8 mouse cellular contexts compared by ENCODE assay signal in genomic region chr11:54859322-54860165, GRCm38 (mm10). TPM values are rescaled to one million over a fixed set of nuclear protein-coding genes. Genes with fewer than 3 reads are reported as not detected.
DNase-seq lines count a peak whose midpoint lies in the region; ATAC-seq and TF ChIP-seq lines count a peak whose summit lies in the region.

No protein-coding gene starts in this region.

- peak overlapping the region; percentile 76 for H3K4me3 ChIP-seq in kidney, adult 2 months (ENCODE audit: insufficient read depth, low read depth, low read length)
- peak overlapping the region; percentile 85 for H3K4me3 ChIP-seq in forebrain, embryonic 16.5 days (replicated peaks; ENCODE audit: low read length)
- peak overlapping the region; percentile 67 for H3K4me3 ChIP-seq in liver, embryonic 11.5 days (ENCODE audit: low read depth, low read length)
- H3K4me3 ChIP-seq in stomach, embryonic 15.5 days (replicated peaks): peak overlapping the region; percentile 79

- no peak for ATAC-seq in forebrain, embryonic 16.5 days
- ATAC-seq in liver, embryonic 11.5 days (replicated peaks; ENCODE audit: low FRiP score): no peak
- no peak for ATAC-seq in stomach, embryonic 15.5 days (ENCODE audit: insufficient read depth, low FRiP score, low read depth)

- H3K4me1 ChIP-seq in kidney, adult 2 months (ENCODE audit: control insufficient read depth, insufficient read depth, low read length): no peaks in the 10 kb centered on the region
- H3K4me1 ChIP-seq in forebrain, embryonic 16.5 days (replicated peaks; ENCODE audit: control insufficient read depth, insufficient read depth, low read length): peaks cover 11% of the 10 kb centered on the region
- peaks cover 9% of the 10 kb centered on the region; the same call in 1 of the 2 replicates for H3K4me1 ChIP-seq in liver, embryonic 11.5 days (replicated peaks; ENCODE audit: control insufficient read depth, insufficient read depth, low read length)
- H3K4me1 ChIP-seq in stomach, embryonic 15.5 days: peaks cover 4% of the 10 kb centered on the region; the same call in 1 of the 2 replicates

- H3K27me3 ChIP-seq in kidney, adult 2 months (replicated peaks; ENCODE audit: control insufficient read depth, insufficient read depth, low read length): no peaks in the 10 kb centered on the region
- no peaks in the 10 kb centered on the region for H3K27me3 ChIP-seq in forebrain, embryonic 16.5 days (replicated peaks; ENCODE audit: control insufficient read depth, insufficient read depth, low read length)
- no peaks in the 10 kb centered on the region for H3K27me3 ChIP-seq in liver, embryonic 11.5 days (replicated peaks; ENCODE audit: control insufficient read depth, insufficient read depth, low read length)
- H3K27me3 ChIP-seq in stomach, embryonic 15.5 days (replicated peaks): no peaks in the 10 kb centered on the region

- TF ChIP-seq CTCF in kidney, adult 2 months (conservative IDR thresholded peaks at IDR 0.05; ENCODE audit: insufficient read depth, insufficient read length, low read depth, low read length): peak; percentile 53

- TF ChIP-seq POLR2A in kidney, adult 2 months (IDR thresholded peaks at IDR 0.05; ENCODE audit: low read depth, low read length): no peak

- H3K9me3 ChIP-seq in forebrain, embryonic 16.5 days (ENCODE audit: control insufficient read depth, low read length): no peaks in the 10 kb centered on the region
- no peaks in the 10 kb centered on the region for H3K9me3 ChIP-seq in liver, embryonic 11.5 days (ENCODE audit: control insufficient read depth, low read length)
- H3K9me3 ChIP-seq in stomach, embryonic 15.5 days: no peaks in the 10 kb centered on the region

- H3K27ac ChIP-seq in kidney, adult 2 months (ENCODE audit: insufficient read depth, low read depth, low read length): no peak overlapping the region
- H3K27ac ChIP-seq in forebrain, embryonic 16.5 days (ENCODE audit: low read length): peak overlapping the region; percentile 75
- H3K27ac ChIP-seq in liver, embryonic 11.5 days (ENCODE audit: low read depth, low read length): peak overlapping the region; percentile 44; the same call in 1 of the 2 replicates
- H3K27ac ChIP-seq in stomach, embryonic 15.5 days: peak overlapping the region; percentile 54; the same call in 1 of the 2 replicates

- H3K9ac ChIP-seq in forebrain, embryonic 16.5 days (replicated peaks; ENCODE audit: low read depth, low read length): peak overlapping the region; percentile 77; the same call in 1 of the 2 replicates
- peak overlapping the region; percentile 69 for H3K9ac ChIP-seq in liver, embryonic 11.5 days (ENCODE audit: low read depth, low read length)
- peak overlapping the region; percentile 58; the same call in 1 of the 2 replicates for H3K9ac ChIP-seq in stomach, embryonic 15.5 days

- H3K36me3 ChIP-seq in kidney, adult 2 months (ENCODE audit: control insufficient read depth, insufficient read depth, low read length): no peaks in the 10 kb centered on the region
- H3K36me3 ChIP-seq in forebrain, embryonic 16.5 days (ENCODE audit: control insufficient read depth, insufficient read depth): no peaks in the 10 kb centered on the region
- no peaks in the 10 kb centered on the region for H3K36me3 ChIP-seq in liver, embryonic 11.5 days (ENCODE audit: control insufficient read depth, insufficient read depth, low read length)
- no peaks in the 10 kb centered on the region for H3K36me3 ChIP-seq in stomach, embryonic 15.5 days

- peak overlapping the region; percentile 60 for H3K4me2 ChIP-seq in forebrain, embryonic 16.5 days (ENCODE audit: low read length)
- H3K4me2 ChIP-seq in liver, embryonic 11.5 days: peak overlapping the region; percentile 73
- peak overlapping the region; percentile 75 for H3K4me2 ChIP-seq in stomach, embryonic 15.5 days

- 15% methylated on average over 11 of the region's 11 CpGs for WGBS in kidney, adult 2 months
- WGBS in forebrain, embryonic 16.5 days: 21% methylated on average over 11 of the region's 11 CpGs
- 31% methylated on average over 11 of the region's 11 CpGs for WGBS in liver, embryonic 11.5 days
- WGBS in stomach, embryonic 15.5 days: 23% methylated on average over 11 of the region's 11 CpGs

- DNase-seq in kidney, adult 2 months: peak; percentile 48
- DNase-seq in kidney, postnatal 14 days: no peak
- peak; percentile 77 for DNase-seq in NIH3T3 (ENCODE audit: low read depth)
- no peak for DNase-seq in liver, embryonic 11.5 days (ENCODE audit: low spot score)
- no peak for DNase-seq in left cerebral cortex, adult 8-10 months (ENCODE audit: low spot score in 2 of 2)
- DNase-seq in cerebellum, postnatal 25 days: no peak

RNA-seq across cellular contexts. Expression of gene Lyrm7, which starts 1.2 kb away (rescaled TPM):
- 1.4 and 3.9 TPM in 2 replicates for polyA plus RNA-seq in kidney, adult 2 months (2012; rRNA removed)
- 14.2 and 17.6 TPM in 2 replicates for polyA plus RNA-seq in forebrain, embryonic 16.5 days (2015; fragmentation: Nextera tagmentation; extraction: Ambion mirVana)
- polyA plus RNA-seq in liver, embryonic 11.5 days (2014; fragmentation: Nextera tagmentation; extraction: Ambion mirVana): 9.4 and 11.3 TPM in 2 replicates
- 7.5 and 11.6 TPM in 2 replicates for polyA plus RNA-seq in stomach, embryonic 15.5 days (2015; fragmentation: Nextera tagmentation; extraction: Ambion mirVana)
- 10 to 100 TPM; 23.4 to 37.9 (median 27.9) TPM for total RNA-seq in left cerebral cortex, adult 8-10 months (2022)

RNA-seq across cellular contexts. Expression of gene Hint1, which starts 6.6 kb away (rescaled TPM):
- 1,115 and 1,173 TPM in 2 replicates for polyA plus RNA-seq in kidney, adult 2 months (2012; rRNA removed)
- 685 and 697 TPM in 2 replicates for polyA plus RNA-seq in forebrain, embryonic 16.5 days (2015; fragmentation: Nextera tagmentation; extraction: Ambion mirVana)
- polyA plus RNA-seq in liver, embryonic 11.5 days (2014; fragmentation: Nextera tagmentation; extraction: Ambion mirVana): 587 and 600 TPM in 2 replicates
- polyA plus RNA-seq in stomach, embryonic 15.5 days (2015; fragmentation: Nextera tagmentation; extraction: Ambion mirVana): 602 and 675 TPM in 2 replicates
- total RNA-seq in left cerebral cortex, adult 8-10 months (2022): 100 to 1,000 TPM; 204 to 277 (median 234) TPM

RNA-seq across cellular contexts. Expression of gene Gpx3, which starts 42.7 kb away (rescaled TPM):
- polyA plus RNA-seq in kidney, adult 2 months (2012; rRNA removed): 28,844 and 31,623 TPM in 2 replicates
- 17.4 and 18.0 TPM in 2 replicates for polyA plus RNA-seq in forebrain, embryonic 16.5 days (2015; fragmentation: Nextera tagmentation; extraction: Ambion mirVana)
- polyA plus RNA-seq in liver, embryonic 11.5 days (2014; fragmentation: Nextera tagmentation; extraction: Ambion mirVana): 84.0 and 89.6 TPM in 2 replicates
- polyA plus RNA-seq in stomach, embryonic 15.5 days (2015; fragmentation: Nextera tagmentation; extraction: Ambion mirVana): 164 and 171 TPM in 2 replicates
- 10 to 100 TPM in 2 of 4 experiments, 1 to 10 TPM in 2; 7.5 to 12.5 (median 10.4) TPM for total RNA-seq in left cerebral cortex, adult 8-10 months (2022)

Comparison
In these comparisons a context has a peak if more than half of its experiments do, and no peak if none do; other contexts are left out.
1. DNase-seq: peak in kidney, adult 2 months (single experiment) and NIH3T3 (single experiment); none in kidney, postnatal 14 days (single experiment), liver, embryonic 11.5 days (single experiment), left cerebral cortex, adult 8-10 months (0 of 2) and cerebellum, postnatal 25 days (0 of 2).
2. RNA of gene Gpx3, which starts 42.7 kb away (polyA plus RNA-seq): 28,844 to 31,623 TPM in kidney, adult 2 months; 164 to 171 TPM in stomach, embryonic 15.5 days, 84.0 to 89.6 TPM in liver, embryonic 11.5 days and 17.4 to 18.0 TPM in forebrain, embryonic 16.5 days; every median in the first group is over 100 times any median in the second.
3. Peak in every context shown above with its lines, with median percentiles within 50 percentile points of each other: H3K4me3 ChIP-seq, H3K4me2 ChIP-seq and H3K9ac ChIP-seq.